Mouse (Mus musculus): Measurements from ENCODE around the gene Dqx1. TPM values are rescaled to one million over a fixed set of nuclear protein-coding genes. Genes with fewer than 3 reads are reported as not detected.

Gene Dqx1
- polyA plus RNA-seq, 1 experiment from 2014 or later = 0.28 TPM

GRCm38 (mm10) chr6:83019044-83019443 lies 38.6 kb upstream of the Dqx1 start:
- WGBS = 75% methylated on average over 3 of the region's 3 CpGs

GRCm38 (mm10) chr6:83020121-83020520 lies 37.5 kb upstream of the Dqx1 start:
- H3K9me3 ChIP-seq (ENCODE audit: control insufficient read depth, low read length) = no peaks in the 10 kb centered on the region
- WGBS = 90% methylated on average over 6 of the region's 6 CpGs

More at GRCm38 (mm10) chr6:83019044-83019443, 38.6 kb upstream of the Dqx1 start:
- H3K9me3 ChIP-seq (ENCODE audit: control insufficient read depth, low read length) = no peaks in the 10 kb centered on the region
- H3K4me2 ChIP-seq (ENCODE audit: low read length) = no peak overlapping the region
- H3K9ac ChIP-seq (ENCODE audit: low read depth, low read length) = no peak overlapping the region
- H3K27me3 ChIP-seq (replicated peaks; ENCODE audit: control insufficient read depth, insufficient read depth, low read length) = no peaks in the 10 kb centered on the region
- ATAC-seq = no peak
- no peak overlapping the region for H3K4me3 ChIP-seq (ENCODE audit: low read length)
- no peaks in the 10 kb centered on the region for H3K36me3 ChIP-seq (ENCODE audit: control insufficient read depth, insufficient read depth, low read length)
- H3K27ac ChIP-seq (ENCODE audit: low read depth, low read length) = no peak overlapping the region
- no peaks in the 10 kb centered on the region for H3K4me1 ChIP-seq (ENCODE audit: control insufficient read depth, insufficient read depth, low read depth, low read length)

GRCm38 (mm10) chr6:83020836-83021593 lies 36.6 kb upstream of the Dqx1 start:
- Histone ChIP-seq H3K9ac (ENCODE audit: low read depth, low read length) (no peak overlapping the region), H3K9me3 (ENCODE audit: control insufficient read depth, low read length) (no peaks in the 10 kb centered on the region), H3K27me3 (replicated peaks; ENCODE audit: control insufficient read depth, insufficient read depth, low read length) (no peaks in the 10 kb centered on the region), H3K4me2 (ENCODE audit: low read length) (no peak overlapping the region), H3K36me3 (ENCODE audit: control insufficient read depth, insufficient read depth, low read length) (no peaks in the 10 kb centered on the region), H3K27ac (ENCODE audit: low read depth, low read length) (no peak overlapping the region), H3K4me3 (ENCODE audit: low read length) (no peak overlapping the region), H3K4me1 (ENCODE audit: control insufficient read depth, insufficient read depth, low read depth, low read length) (no peaks in the 10 kb centered on the region)
- 83% methylated on average over 4 of the region's 4 CpGs for WGBS
- ATAC-seq = no peak

More at GRCm38 (mm10) chr6:83020121-83020520, 37.5 kb upstream of the Dqx1 start:
- H3K4me2 ChIP-seq (ENCODE audit: low read length) = no peak overlapping the region
- H3K36me3 ChIP-seq (ENCODE audit: control insufficient read depth, insufficient read depth, low read length) = no peaks in the 10 kb centered on the region
- ATAC-seq = no peak
- no peaks in the 10 kb centered on the region for H3K27me3 ChIP-seq (replicated peaks; ENCODE audit: control insufficient read depth, insufficient read depth, low read length)
- no peak overlapping the region for H3K4me3 ChIP-seq (ENCODE audit: low read length)
- H3K27ac ChIP-seq (ENCODE audit: low read depth, low read length) = no peak overlapping the region
- H3K4me1 ChIP-seq (ENCODE audit: control insufficient read depth, insufficient read depth, low read depth, low read length) = no peaks in the 10 kb centered on the region
- H3K9ac ChIP-seq (ENCODE audit: low read depth, low read length) = no peak overlapping the region

GRCm38 (mm10) chr6:83023008-83023407 lies 34.6 kb upstream of the Dqx1 start:
- no peak overlapping the region for H3K9ac ChIP-seq (ENCODE audit: low read depth, low read length)
- ATAC-seq = no peak
- 89% methylated on average over 9 of the region's 9 CpGs for WGBS

GRCm38 (mm10) chr6:83023786-83024185 lies 33.9 kb upstream of the Dqx1 start:
- Histone ChIP-seq H3K4me2 (ENCODE audit: low read length) (no peak overlapping the region), H3K4me3 (ENCODE audit: low read length) (no peak overlapping the region), H3K27ac (ENCODE audit: low read depth, low read length) (no peak overlapping the region), H3K27me3 (replicated peaks; ENCODE audit: control insufficient read depth, insufficient read depth, low read length) (no peaks in the 10 kb centered on the region), H3K9ac (ENCODE audit: low read depth, low read length) (no peak overlapping the region), H3K4me1 (ENCODE audit: control insufficient read depth, insufficient read depth, low read depth, low read length) (no peaks in the 10 kb centered on the region), H3K36me3 (ENCODE audit: control insufficient read depth, insufficient read depth, low read length) (no peaks in the 10 kb centered on the region), H3K9me3 (ENCODE audit: control insufficient read depth, low read length) (no peaks in the 10 kb centered on the region)
- ATAC-seq = no peak
- 87% methylated on average over 2 of the region's 2 CpGs for WGBS

More at GRCm38 (mm10) chr6:83023008-83023407, 34.6 kb upstream of the Dqx1 start:
- no peaks in the 10 kb centered on the region for H3K9me3 ChIP-seq (ENCODE audit: control insufficient read depth, low read length)
- no peak overlapping the region for H3K4me3 ChIP-seq (ENCODE audit: low read length)
- H3K4me1 ChIP-seq (ENCODE audit: control insufficient read depth, insufficient read depth, low read depth, low read length) = no peaks in the 10 kb centered on the region
- H3K36me3 ChIP-seq (ENCODE audit: control insufficient read depth, insufficient read depth, low read length) = no peaks in the 10 kb centered on the region
- no peak overlapping the region for H3K27ac ChIP-seq (ENCODE audit: low read depth, low read length)
- no peak overlapping the region for H3K4me2 ChIP-seq (ENCODE audit: low read length)
- H3K27me3 ChIP-seq (replicated peaks; ENCODE audit: control insufficient read depth, insufficient read depth, low read length) = no peaks in the 10 kb centered on the region

- Histone ChIP-seq H3K27me3 (replicated peaks; ENCODE audit: control insufficient read depth, insufficient read depth, low read length) (no peaks in the 10 kb centered on the region), H3K4me2 (ENCODE audit: low read length) (no peak overlapping the region), H3K9ac (ENCODE audit: low read depth, low read length) (no peak overlapping the region; the same call in 1 of the 2 replicates), H3K9me3 (ENCODE audit: control insufficient read depth, low read length) (no peaks in the 10 kb centered on the region), H3K27ac (ENCODE audit: low read depth, low read length) (no peak overlapping the region), H3K36me3 (ENCODE audit: control insufficient read depth, insufficient read depth, low read length) (no peaks in the 10 kb centered on the region), H3K4me1 (ENCODE audit: control insufficient read depth, insufficient read depth, low read depth, low read length) (no peaks in the 10 kb centered on the region), H3K4me3 (ENCODE audit: low read length) (no peak overlapping the region)
- 75% methylated on average over 4 of the region's 4 CpGs for WGBS
- ATAC-seq = no peak
Observed at GRCm38 (mm10) chr6:83024421-83024820, 33.2 kb upstream of the Dqx1 start.

- 87% methylated on average over 4 of the region's 4 CpGs for WGBS
- Histone ChIP-seq H3K9me3 (ENCODE audit: control insufficient read depth, low read length) (no peaks in the 10 kb centered on the region), H3K27me3 (replicated peaks; ENCODE audit: control insufficient read depth, insufficient read depth, low read length) (peaks cover 2% of the 10 kb centered on the region), H3K4me2 (ENCODE audit: low read length) (no peak overlapping the region), H3K27ac (ENCODE audit: low read depth, low read length) (no peak overlapping the region), H3K4me3 (ENCODE audit: low read length) (no peak overlapping the region), H3K9ac (ENCODE audit: low read depth, low read length) (no peak overlapping the region), H3K36me3 (ENCODE audit: control insufficient read depth, insufficient read depth, low read length) (no peaks in the 10 kb centered on the region), H3K4me1 (ENCODE audit: control insufficient read depth, insufficient read depth, low read depth, low read length) (no peaks in the 10 kb centered on the region)
- ATAC-seq = no peak
Observed at GRCm38 (mm10) chr6:83025221-83025620, 32.4 kb upstream of the Dqx1 start.

- WGBS = 78% methylated on average over 8 of the region's 8 CpGs
- Histone ChIP-seq H3K27me3 (replicated peaks; ENCODE audit: control insufficient read depth, insufficient read depth, low read length) (peaks cover 14% of the 10 kb centered on the region), H3K4me1 (ENCODE audit: control insufficient read depth, insufficient read depth, low read depth, low read length) (peaks cover under 1% of the 10 kb centered on the region; the same call in 1 of the 2 replicates), H3K4me2 (ENCODE audit: low read length) (no peak overlapping the region), H3K4me3 (ENCODE audit: low read length) (no peak overlapping the region), H3K9me3 (ENCODE audit: control insufficient read depth, low read length) (no peaks in the 10 kb centered on the region), H3K9ac (ENCODE audit: low read depth, low read length) (no peak overlapping the region), H3K36me3 (ENCODE audit: control insufficient read depth, insufficient read depth, low read length) (no peaks in the 10 kb centered on the region), H3K27ac (ENCODE audit: low read depth, low read length) (no peak overlapping the region)
- no peak for ATAC-seq
Observed at GRCm38 (mm10) chr6:83027293-83027692, 30.4 kb upstream of the Dqx1 start.

- Histone ChIP-seq H3K4me1 (ENCODE audit: control insufficient read depth, insufficient read depth, low read depth, low read length) (peaks cover 5% of the 10 kb centered on the region; the same call in 1 of the 2 replicates), H3K9me3 (ENCODE audit: control insufficient read depth, low read length) (no peaks in the 10 kb centered on the region), H3K27me3 (replicated peaks; ENCODE audit: control insufficient read depth, insufficient read depth, low read length) (peaks cover 14% of the 10 kb centered on the region), H3K27ac (ENCODE audit: low read depth, low read length) (no peak overlapping the region), H3K9ac (ENCODE audit: low read depth, low read length) (no peak overlapping the region), H3K36me3 (ENCODE audit: control insufficient read depth, insufficient read depth, low read length) (no peaks in the 10 kb centered on the region), H3K4me2 (ENCODE audit: low read length) (no peak overlapping the region), H3K4me3 (ENCODE audit: low read length) (no peak overlapping the region)
- ATAC-seq = no peak
- 52% methylated on average over 7 of the region's 9 CpGs for WGBS
Observed at GRCm38 (mm10) chr6:83027706-83028105, 29.9 kb upstream of the Dqx1 start.
